Mouse (Mus musculus): Measurements from ENCODE around the gene I0C0044D17Rik.
"Not testable (repeated sequence)": the region's sequence is repeated elsewhere in the genome, so short reads cannot be mapped to it uniquely, and the experiment has no call there.

I0C0044D17Rik gene

DNA sequence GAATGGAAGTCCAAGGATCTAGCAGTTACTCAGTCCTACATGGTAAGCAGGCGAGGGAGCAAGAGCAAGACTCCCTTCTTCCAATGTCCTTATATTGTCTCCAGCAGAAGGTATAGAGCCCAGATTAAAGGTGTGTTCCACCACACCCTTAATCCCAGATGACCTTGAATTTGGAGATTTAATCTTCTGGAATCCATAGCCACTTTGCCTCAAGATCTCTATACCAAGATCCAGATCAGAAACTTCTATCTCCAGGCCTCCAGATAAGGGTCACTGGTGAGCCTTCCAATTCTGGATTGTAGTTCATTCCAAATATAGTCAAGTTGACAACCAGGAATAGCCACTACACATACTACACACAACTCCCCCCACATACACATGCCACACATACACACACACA is at the start of gene I0C0044D17Rik:
I0C0044D17Rik (minus strand) TSS at position 101 of the 400 bp plus-strand sequence.
- not testable (repeated sequence) for DNase-seq (ENCODE audit: low spot score)

DNA sequence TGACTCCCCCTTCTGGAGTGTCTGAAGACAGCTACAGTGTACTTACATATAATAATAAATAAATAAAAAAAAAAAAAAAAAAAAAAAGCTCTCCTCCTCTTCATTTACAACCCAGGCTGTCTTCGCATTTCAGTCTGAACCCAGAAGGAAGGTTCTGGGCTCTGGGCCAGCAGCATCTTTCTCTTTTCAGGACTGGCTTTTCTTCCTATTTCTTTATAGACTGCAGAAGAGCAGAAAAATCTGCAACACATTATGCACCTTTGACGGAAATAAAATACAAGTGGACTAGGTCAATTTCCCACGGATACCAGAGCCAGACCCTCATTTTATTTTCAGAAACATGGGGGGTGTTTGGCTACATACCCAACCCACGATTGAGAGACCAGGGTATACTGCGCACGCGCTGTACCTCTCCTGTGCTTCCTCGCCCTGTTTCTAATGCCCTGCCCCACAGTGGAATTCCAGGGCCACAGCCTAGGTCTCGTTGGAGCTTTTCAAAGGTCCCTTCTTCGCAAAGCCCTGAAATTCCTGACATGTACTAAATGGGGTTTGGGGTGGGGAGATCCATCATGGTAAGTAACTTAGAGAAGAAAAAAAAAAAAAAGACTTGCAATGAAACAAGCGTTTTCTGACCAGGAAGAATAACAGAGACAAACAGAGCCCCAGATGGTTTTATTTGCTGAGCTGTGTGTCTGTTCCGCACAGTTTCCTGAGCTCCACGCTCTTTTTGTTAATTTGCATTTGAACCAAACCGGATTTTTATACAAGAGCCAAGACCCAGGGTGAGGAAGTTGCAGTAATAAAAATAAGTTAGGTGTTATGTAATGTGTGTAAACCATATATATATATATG is 42.0 kb upstream of the I0C0044D17Rik start:
- DNase-seq (ENCODE audit: low spot score): no peak

GRCm38 (mm10) chr4:98864546-98864945 is 40.9 kb upstream of the I0C0044D17Rik start:
- DNase-seq (ENCODE audit: low spot score): no peak

DNA sequence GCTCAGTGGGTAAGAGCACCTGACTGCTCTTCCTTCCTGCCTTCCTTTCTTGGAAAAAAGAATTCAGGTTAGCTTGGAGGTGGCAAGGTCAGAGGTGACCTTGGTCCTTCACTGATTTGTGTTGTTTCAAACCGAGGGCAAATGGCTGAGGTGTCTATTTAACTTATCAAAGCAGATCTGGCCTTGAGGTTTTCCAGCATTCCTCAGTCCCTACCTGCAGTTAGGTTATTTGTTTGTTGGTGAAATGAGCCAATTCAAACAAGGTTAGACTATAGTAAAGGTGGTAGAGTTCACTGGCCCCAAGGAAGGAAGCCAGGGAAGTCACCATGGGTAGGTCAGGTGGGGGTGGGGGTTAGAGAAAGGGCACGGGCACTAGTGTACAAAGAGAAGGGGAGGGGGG is 40.5 kb upstream of the I0C0044D17Rik start:
- DNase-seq (ENCODE audit: low spot score): no peak

- DNase-seq (ENCODE audit: low spot score): no peak
These were observed 39.8 kb upstream of the I0C0044D17Rik start for GRCm38 (mm10) chr4:98863451-98863850.

DNA sequence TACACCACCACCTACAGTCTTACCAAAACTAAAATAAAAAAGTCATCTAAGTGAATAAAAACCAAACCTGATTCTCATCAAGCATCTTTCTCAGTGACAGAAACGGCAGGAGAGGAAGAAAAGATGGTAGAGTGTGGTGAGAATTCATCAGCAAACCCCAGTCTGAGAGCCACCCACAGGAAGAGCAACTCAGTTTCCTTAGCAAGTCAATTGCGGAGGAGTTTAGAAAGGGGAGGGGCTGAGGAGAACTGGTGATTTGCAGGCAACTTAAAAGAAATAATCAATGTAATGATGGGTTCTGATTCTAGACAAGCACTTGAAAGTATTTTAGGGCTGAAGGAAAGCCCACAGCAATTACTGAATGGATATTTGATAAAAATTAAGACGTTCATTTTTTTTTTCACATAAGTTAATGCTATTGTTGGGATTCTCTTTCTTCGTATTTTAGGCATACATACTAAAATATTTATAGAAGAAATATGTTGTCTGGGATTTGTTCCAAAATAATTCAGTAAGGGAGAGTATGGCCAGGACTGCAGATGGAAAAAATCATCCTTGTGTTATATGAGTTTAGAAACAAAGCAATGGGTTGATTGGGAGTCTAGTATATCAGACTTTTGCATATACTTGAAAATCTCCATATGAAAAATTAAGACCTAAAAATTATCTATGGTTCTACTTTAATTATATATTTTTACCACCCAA is 34.7 kb upstream of the I0C0044D17Rik start:
- DNase-seq (ENCODE audit: low spot score): no peak

- DNase-seq (ENCODE audit: low spot score): no peak
These were observed 33.5 kb upstream of the I0C0044D17Rik start for GRCm38 (mm10) chr4:98857037-98857648.

- DNase-seq (ENCODE audit: low spot score): no peak
These were observed 30.3 kb upstream of the I0C0044D17Rik start for GRCm38 (mm10) chr4:98853926-98854325.

DNA sequence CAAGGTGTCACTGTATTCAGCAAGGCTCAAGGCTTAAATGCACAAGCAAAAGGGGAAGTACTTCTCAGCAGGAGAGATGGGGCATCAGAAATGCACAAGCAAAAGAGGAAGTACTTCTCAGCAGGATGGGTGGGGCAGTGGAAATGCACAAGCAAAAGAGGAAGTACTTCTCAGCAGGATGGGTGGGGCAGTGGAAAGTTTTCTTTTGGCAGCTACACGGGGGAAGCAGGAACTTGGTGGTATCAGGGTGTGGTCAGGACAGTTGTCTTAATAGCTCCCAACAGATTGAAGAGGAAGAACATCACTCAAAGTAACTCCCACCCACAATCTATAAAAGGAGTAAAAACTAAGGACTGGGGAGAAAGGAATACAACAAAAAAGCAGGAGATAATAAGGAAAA is 26.8 kb upstream of the I0C0044D17Rik start:
- DNase-seq (ENCODE audit: low spot score): not testable (repeated sequence)

DNA sequence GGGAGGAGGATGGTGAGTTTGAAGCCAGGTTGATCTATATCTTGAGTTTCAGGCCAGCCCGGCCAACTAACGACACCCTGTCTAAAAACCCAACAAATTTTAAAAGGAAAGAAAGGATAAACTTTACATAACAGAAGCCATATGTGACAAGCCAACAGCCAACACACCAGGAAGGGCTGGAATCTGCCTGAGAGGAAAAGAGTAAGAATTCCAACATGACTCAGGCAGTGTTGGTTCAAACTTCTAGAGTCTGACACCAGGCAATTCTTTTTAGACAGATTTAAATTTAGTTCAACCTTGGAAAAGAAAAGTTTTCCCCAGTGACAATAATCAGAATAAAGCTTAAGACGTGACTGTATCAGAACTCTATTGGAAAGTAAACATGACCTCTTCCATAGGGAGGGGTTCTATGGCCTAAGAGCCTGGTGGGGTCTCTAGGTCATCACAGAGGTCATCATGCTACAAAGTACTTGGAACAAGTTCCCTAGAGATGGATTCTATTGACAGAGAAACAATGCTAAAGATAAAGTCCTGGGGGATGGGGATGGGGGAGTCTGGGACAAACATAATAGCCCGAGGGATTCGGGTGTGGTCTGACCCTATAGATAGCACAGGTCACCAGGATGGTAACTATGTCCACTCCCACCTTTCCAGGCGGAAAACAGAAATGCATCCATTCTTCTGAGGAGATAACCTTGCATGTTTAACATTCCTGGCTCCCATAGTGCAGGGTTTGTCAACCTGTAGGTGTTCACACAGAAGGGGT is 23.7 kb upstream of the I0C0044D17Rik start:
- DNase-seq (ENCODE audit: low spot score): no peak

DNA sequence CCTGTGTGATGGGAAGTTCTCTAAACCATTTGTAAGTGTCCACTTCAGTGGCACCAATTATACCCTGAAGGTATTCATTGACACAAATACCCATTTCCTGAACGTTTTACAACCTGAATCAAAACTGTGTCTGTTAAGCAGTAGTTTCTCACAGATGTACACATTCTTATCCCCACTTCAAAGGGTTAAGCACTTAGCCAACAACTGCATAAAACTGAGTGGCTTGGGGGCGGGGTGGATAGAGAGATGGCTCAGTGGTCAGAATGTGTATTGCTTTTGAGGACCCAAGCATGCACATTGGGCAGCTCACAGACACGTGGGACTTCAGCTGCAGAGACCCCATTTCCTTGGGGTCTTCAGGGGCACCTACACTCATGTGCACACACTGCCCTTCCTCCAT is 22.8 kb upstream of the I0C0044D17Rik start:
- no peak for DNase-seq (ENCODE audit: low spot score)

DNA sequence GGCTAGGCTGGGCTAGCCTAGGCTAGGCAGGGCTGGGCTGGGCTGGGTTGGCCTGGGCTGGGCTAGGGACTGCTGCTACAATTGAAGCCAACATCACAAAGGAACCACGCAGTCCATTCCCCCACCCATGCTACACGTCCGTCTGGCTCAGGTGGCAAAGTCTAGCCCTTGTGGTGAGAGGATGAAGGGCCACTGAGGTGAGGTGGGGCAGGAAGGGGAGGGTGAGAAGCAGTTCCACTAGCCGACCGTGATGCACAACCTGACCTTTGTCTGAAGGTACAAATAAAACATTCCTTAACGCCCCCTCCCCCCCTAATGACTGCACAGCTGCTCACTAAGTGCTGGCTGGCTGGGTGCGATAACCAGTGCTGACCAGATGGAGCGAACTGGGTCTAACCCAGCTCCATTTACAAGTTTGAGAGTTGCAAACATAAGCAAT is 22.1 kb upstream of the I0C0044D17Rik start:
- DNase-seq (ENCODE audit: low spot score): no peak

DNA sequence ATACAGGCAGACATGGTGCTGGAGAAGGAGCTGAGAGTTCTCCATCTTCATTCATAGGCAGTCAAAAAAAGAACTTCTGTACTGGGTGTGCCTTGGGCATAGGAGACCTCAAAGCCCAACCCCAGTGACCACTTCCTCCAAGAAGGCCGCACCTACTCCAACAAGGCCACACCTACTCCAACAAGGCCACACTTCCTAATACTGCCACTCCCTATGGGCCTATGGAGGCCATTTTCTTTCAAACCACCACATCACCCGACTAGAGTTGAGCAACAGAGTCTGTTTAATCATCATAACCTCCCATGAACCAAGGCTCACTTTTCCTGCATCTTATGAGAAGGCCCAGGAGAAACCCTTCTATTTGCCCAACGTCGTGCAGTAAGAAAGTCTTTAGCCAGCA is 21.6 kb upstream of the I0C0044D17Rik start:
- DNase-seq (ENCODE audit: low spot score): no peak

DNA sequence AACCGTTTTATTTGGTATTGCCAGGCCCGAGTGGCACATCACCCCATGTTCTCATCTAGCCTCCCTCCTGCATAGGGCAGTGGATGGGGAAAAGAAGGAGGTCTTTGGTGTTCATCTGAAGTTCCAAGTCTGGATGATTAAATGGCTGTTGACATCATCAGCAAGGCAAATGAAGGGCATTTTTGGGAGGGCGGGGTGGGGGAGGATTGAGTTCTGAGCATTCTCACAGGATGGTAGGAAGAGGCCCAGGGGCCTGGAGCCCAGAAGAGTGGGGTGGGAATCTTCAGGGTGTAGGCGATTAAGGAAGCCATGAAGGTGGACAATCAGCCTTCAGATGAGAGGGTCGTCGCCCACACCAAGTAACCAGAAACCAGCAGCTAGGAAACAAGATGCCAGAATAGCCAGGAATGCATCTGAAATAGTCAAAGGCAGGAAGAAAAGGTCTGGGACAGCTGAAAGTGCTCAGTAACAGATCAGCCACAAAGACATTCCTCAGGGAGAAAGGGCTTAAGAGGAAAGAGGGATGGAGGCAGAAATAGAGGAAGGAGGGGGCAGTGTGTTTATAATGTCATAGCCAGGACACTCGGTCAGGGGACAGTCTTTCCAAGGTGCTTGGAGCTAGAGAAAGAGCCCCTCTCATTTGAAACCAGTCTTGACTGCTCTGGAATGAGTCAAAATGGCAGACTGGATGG is 20.4 kb upstream of the I0C0044D17Rik start:
- DNase-seq (ENCODE audit: low spot score): no peak

DNA sequence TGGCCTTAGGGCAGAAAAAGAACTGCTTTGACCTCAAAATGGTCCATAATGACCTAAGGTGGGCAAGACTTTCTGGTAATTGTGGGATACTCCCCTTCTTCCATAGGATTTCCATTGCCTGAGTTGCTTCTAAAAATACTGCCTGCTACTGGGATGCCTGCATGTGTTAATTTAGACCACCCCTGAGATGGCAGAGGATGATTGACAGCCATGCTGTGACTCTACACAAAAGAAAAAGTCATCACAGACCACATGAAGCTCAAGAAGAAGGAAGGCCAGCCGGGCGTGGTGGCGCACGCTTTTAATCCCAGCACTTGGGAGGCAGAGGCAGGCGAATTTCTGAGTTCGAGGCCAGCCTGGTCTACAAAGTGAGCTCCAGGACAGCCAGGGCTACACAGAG is 17.6 kb upstream of the I0C0044D17Rik start:
- DNase-seq (ENCODE audit: low spot score): not testable (repeated sequence)

- no peak for DNase-seq (ENCODE audit: low spot score)
These were observed 16.9 kb upstream of the I0C0044D17Rik start for GRCm38 (mm10) chr4:98840526-98840925.

DNA sequence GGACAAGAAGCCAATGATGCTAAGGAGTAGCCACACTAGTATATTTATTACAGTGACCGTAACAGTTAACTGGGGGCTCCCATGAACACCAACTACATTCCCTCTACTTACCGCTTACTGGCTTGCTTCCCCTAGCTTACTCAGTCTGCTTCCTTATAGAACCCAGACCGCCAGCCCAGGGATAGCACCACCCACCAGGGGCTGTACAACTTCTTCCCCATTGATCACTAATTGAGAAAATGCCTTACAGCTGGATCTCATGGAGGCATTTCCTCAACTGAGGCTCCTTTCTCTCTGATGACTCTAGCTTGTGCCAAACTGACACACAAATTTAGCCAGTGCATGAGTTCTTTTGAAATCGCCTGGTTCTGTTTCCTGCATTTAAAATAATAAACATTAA is 15.3 kb upstream of the I0C0044D17Rik start:
- no peak for DNase-seq (ENCODE audit: low spot score)

DNA sequence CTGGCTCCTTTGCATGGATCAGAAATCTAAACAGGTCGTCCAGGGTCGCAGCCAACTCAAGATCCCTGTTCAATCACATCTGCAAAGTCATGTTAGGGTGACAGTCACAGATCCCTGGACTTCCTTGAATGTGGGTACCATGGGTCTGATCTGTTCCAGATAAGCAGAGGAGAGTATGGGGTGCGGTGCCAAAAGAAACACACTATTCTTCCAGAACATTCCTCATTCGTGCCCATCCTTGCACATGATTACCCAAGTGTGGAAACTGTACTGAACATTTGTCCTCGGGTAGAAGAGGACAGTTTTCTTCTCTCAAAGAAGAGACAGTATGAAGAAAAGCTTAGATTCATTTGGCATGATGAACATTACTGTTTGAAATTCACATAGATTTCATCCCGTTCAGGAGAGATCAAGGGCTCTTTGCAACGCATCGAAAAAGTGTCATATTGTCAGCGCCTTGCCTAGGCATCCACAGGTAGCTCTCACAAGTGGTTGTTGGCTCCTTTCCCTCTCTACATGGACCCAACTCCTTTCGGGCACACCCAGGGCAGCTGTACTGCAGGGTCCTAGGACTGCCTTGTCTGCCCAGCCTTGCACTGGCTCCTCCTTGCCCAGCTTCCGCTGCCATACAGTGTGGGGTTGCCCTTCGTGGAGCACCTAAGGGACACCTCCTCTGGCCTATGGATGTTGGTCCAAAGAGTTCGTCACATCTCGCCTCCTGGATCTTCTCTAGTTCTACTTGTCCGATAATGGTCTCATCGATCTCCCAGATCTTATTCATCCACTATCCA is 14.3 kb upstream of the I0C0044D17Rik start:
- no peak for DNase-seq (ENCODE audit: low spot score)

GRCm38 (mm10) chr4:98836519-98836918 is 12.9 kb upstream of the I0C0044D17Rik start:
- no peak for DNase-seq (ENCODE audit: low spot score)

GRCm38 (mm10) chr4:98834782-98835181 is 11.1 kb upstream of the I0C0044D17Rik start:
- DNase-seq (ENCODE audit: low spot score): no peak

GRCm38 (mm10) chr4:98831726-98832125 is 8.1 kb upstream of the I0C0044D17Rik start:
- no peak for DNase-seq (ENCODE audit: low spot score)
